In the genomic region with DNA sequence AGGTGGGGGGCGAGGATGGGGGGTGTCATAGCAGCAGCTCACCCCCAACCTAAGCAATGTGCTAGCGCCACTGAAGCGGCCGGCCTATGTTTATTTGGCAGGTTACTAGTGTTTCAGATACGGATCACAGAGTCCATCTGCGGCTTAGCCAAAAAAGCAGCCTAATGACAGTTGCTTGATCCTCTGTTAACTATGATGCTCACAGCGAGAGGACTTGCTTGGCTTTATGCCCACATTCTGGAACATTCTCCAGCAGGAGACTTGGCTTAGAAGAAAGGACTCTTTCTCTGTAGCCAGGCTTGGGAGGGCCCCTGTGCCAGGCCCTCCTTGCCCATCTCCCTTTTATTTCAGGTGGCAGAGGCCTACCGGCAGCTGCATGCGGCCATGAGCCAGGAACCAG, we compare ENCODE assay signal across 13 mouse cellular contexts. TPM values are rescaled to one million over a fixed set of nuclear protein-coding genes. Genes with fewer than 3 reads are reported as not detected.
DNase-seq lines count a peak whose midpoint lies in the region; ATAC-seq lines count a peak whose summit lies in the region.
"Had no signal": no experiment of that assay in that cellular context is flagged by ENCODE, and none has a peak within 500 bp of the region (broad histone marks: within the 10 kb centered on the region; RNA-seq: fewer than 3 reads in every experiment).

No protein-coding gene starts in this region.

- no peak for DNase-seq in forebrain, embryonic 10.5 days (ENCODE audit: extremely low spot score, low spot score)
- DNase-seq in layer of hippocampus, postnatal 10 days (ENCODE audit: low spot score in 2 of 2), result peak; percentile 27 to 42
- DNase-seq in layer of hippocampus, adult 9-11 months, result no peak
- peak; percentile 87 for DNase-seq in brain, adult 2 months (ENCODE audit: low read depth, low spot score)
- peak; percentile 57 to 68 for DNase-seq in cerebellum, postnatal 25 days
- no peak for DNase-seq in adrenal gland, adult 8-10 months
- DNase-seq: gastrocnemius, postnatal 10 days; thymus, adult 2 months had no signal

- 67% methylated on average over 9 of the region's 9 CpGs for WGBS in forebrain, embryonic 15.5 days
- WGBS in forebrain, embryonic 10.5 days, result 94% methylated on average over 9 of the region's 9 CpGs

- H3K4me1 ChIP-seq in forebrain, embryonic 15.5 days, result no peaks in the 10 kb centered on the region
- H3K4me1 ChIP-seq in forebrain, embryonic 10.5 days, result peaks cover 17% of the 10 kb centered on the region

- no peak overlapping the region for H3K27ac ChIP-seq in forebrain, embryonic 15.5 days (replicated peaks)
- no peak overlapping the region for H3K27ac ChIP-seq in forebrain, embryonic 10.5 days
- H3K27ac ChIP-seq: liver, embryonic 15.5 days; macrophage had no signal

- no peaks in the 10 kb centered on the region for H3K9me3 ChIP-seq in forebrain, embryonic 15.5 days
- H3K9me3 ChIP-seq in forebrain, embryonic 10.5 days, result no peaks in the 10 kb centered on the region
- H3K9me3 ChIP-seq: liver, embryonic 15.5 days had no signal

- no peak overlapping the region for H3K4me3 ChIP-seq in forebrain, embryonic 15.5 days
- H3K4me3 ChIP-seq in forebrain, embryonic 10.5 days, result no peak overlapping the region
- H3K4me3 ChIP-seq: liver, embryonic 15.5 days had no signal

- no peak overlapping the region for H3K9ac ChIP-seq in forebrain, embryonic 15.5 days (replicated peaks)
- H3K9ac ChIP-seq: liver, embryonic 15.5 days had no signal

- ATAC-seq in forebrain, embryonic 15.5 days (replicated peaks), result 0 out of 2 replicates have a peak, but pooled peaks have one; percentile 26
- ATAC-seq in inflammation-experienced regulatory T-cells, adult 6 months, result no peak

- no peaks in the 10 kb centered on the region for H3K27me3 ChIP-seq in forebrain, embryonic 15.5 days
- H3K27me3 ChIP-seq in forebrain, embryonic 10.5 days (ENCODE audit: poor library complexity, severe bottlenecking), result peaks cover 6% of the 10 kb centered on the region; the same call in 1 of the 2 replicates
- H3K27me3 ChIP-seq: liver, embryonic 15.5 days had no signal

- H3K4me2 ChIP-seq in forebrain, embryonic 15.5 days (replicated peaks), result no peak overlapping the region
- H3K4me2 ChIP-seq: liver, embryonic 15.5 days had no signal

- no peaks in the 10 kb centered on the region for H3K36me3 ChIP-seq in forebrain, embryonic 15.5 days
- H3K36me3 ChIP-seq in forebrain, embryonic 10.5 days (replicated peaks), result no peaks in the 10 kb centered on the region
- H3K36me3 ChIP-seq: liver, embryonic 15.5 days had no signal

RNA-seq across cellular contexts. Expression of gene Faap24, which starts 20.0 kb away (rescaled TPM):
- polyA plus RNA-seq in forebrain, embryonic 15.5 days (2015; fragmentation: Nextera tagmentation; extraction: Ambion mirVana), result 21.3 and 24.6 TPM in 2 replicates
- 28.4 and 29.3 TPM in 2 replicates for polyA plus RNA-seq in forebrain, embryonic 10.5 days (2016; fragmentation: Nextera tagmentation; extraction: Ambion mirVana)
- total RNA-seq in layer of hippocampus, postnatal 10 days (2021), result 1 to 10 TPM; 7.4 to 8.5 TPM
- polyA plus RNA-seq in inflammation-experienced regulatory T-cells, adult 6 months (2017; shearing (Covaris generic)), result 10 to 100 TPM; 32.3 to 41.3 (median 34.6) TPM
- 1 to 10 TPM; 6.7 to 9.5 (median 7.8) TPM for total RNA-seq in adrenal gland, adult 8-10 months (2022)

RNA-seq across cellular contexts. Expression of gene Cep89, which starts 20.2 kb away (rescaled TPM):
- 39.4 and 42.2 TPM in 2 replicates for polyA plus RNA-seq in forebrain, embryonic 15.5 days (2015; fragmentation: Nextera tagmentation; extraction: Ambion mirVana)
- 69.9 and 72.3 TPM in 2 replicates for polyA plus RNA-seq in forebrain, embryonic 10.5 days (2016; fragmentation: Nextera tagmentation; extraction: Ambion mirVana)
- total RNA-seq in layer of hippocampus, postnatal 10 days (2021), result 10 to 100 TPM; 24.5 to 25.7 TPM
- polyA plus RNA-seq in inflammation-experienced regulatory T-cells, adult 6 months (2017; shearing (Covaris generic)), result 10 to 100 TPM; 10.6 to 22.9 (median 17.3) TPM
- 10 to 100 TPM; 18.7 to 30.1 (median 22.7) TPM for total RNA-seq in adrenal gland, adult 8-10 months (2022)

RNA-seq across cellular contexts. Expression of gene Rhpn2, which starts 42.7 kb away (rescaled TPM):
- 0.95 and 1.3 TPM in 2 replicates for polyA plus RNA-seq in forebrain, embryonic 15.5 days (2015; fragmentation: Nextera tagmentation; extraction: Ambion mirVana)
- 4.5 and 4.6 TPM in 2 replicates for polyA plus RNA-seq in forebrain, embryonic 10.5 days (2016; fragmentation: Nextera tagmentation; extraction: Ambion mirVana)
- 1 to 10 TPM; 2.1 to 2.4 TPM for total RNA-seq in layer of hippocampus, postnatal 10 days (2021)
- under 1 TPM; 0.26 to 0.51 (median 0.47) TPM for polyA plus RNA-seq in inflammation-experienced regulatory T-cells, adult 6 months (2017; shearing (Covaris generic))
- total RNA-seq in adrenal gland, adult 8-10 months (2022), result 1 to 10 TPM; 1.9 to 3.3 (median 2.9) TPM
- total RNA-seq: monocyte, adult 5-6 weeks had no signal
- polyA plus RNA-seq: macrophage had no signal

RNA-seq across cellular contexts. Expression of gene Gpatch1, which starts 58.4 kb away (rescaled TPM):
- polyA plus RNA-seq in forebrain, embryonic 15.5 days (2015; fragmentation: Nextera tagmentation; extraction: Ambion mirVana), result 22.8 and 25.2 TPM in 2 replicates
- polyA plus RNA-seq in forebrain, embryonic 10.5 days (2016; fragmentation: Nextera tagmentation; extraction: Ambion mirVana), result 17.9 and 18.5 TPM in 2 replicates
- 10 to 100 TPM; 24.7 to 28.2 TPM for total RNA-seq in layer of hippocampus, postnatal 10 days (2021)
- polyA plus RNA-seq in inflammation-experienced regulatory T-cells, adult 6 months (2017; shearing (Covaris generic)), result 10 to 100 TPM; 13.3 to 22.7 (median 21.2) TPM
- 10 to 100 TPM; 17.8 to 22.9 (median 18.9) TPM for total RNA-seq in adrenal gland, adult 8-10 months (2022)

Comparison
In these comparisons a context has a peak if more than half of its experiments do, and no peak if none do; other contexts are left out.
1. DNase-seq: peak in layer of hippocampus, postnatal 10 days (2 of 2), brain, adult 2 months (single experiment) and cerebellum, postnatal 25 days (2 of 2); none in forebrain, embryonic 10.5 days (single experiment), layer of hippocampus, adult 9-11 months (single experiment) and adrenal gland, adult 8-10 months (single experiment).